Mouse (Mus musculus) kidney, adult 2 months (tissue): ENCODE data around the gene Col24a1.

ENCODE experiments used
- CTCF ChIP-seq: fragments of 200-500 bp; conservative IDR thresholded peaks from 2 replicates; pipeline ENCODE4 v1.5.1; 2011; ENCODE audit warnings: low read depth, mild to moderate bottlenecking, control low read depth, low read length, moderate library complexity, mixed read lengths; ENCODE audit not compliant: insufficient read depth, insufficient read length
- POLR2A ChIP-seq: fragments of 200-500 bp; IDR thresholded peaks from one replicate; pipeline ENCODE4 v1.6.1; 2011; ENCODE audit warnings: low read depth, low read length, control low read depth

- TF ChIP-seq POLR2A (no peak), CTCF (no peak)
Observed at GRCm38 (mm10) chr3:145591841-145592542, 299.7 kb downstream of the Col24a1 start.
